Mouse (Mus musculus) retina, postnatal 1 day (tissue): Measurements from ENCODE around the gene Sval1.

Experiments
- DNase-seq: peaks from one replicate; pipeline ENCODE4 v3.0.0-alpha.2; 2012

Gene Sval1

GRCm38 (mm10) chr6:41951330-41951729, at the start of gene Sval1:
Gene Sval1, plus strand, starts transcription at chr6:41951630.
- DNase-seq: no peak

GRCm38 (mm10) chr6:41911625-41912024, 39.8 kb upstream of the Sval1 start:
- no peak for DNase-seq

GRCm38 (mm10) chr6:41914883-41915282, 36.5 kb upstream of the Sval1 start:
- no peak for DNase-seq

- no peak for DNase-seq
Observed at GRCm38 (mm10) chr6:41967840-41968239, 16.4 kb downstream of the Sval1 start, which contains the start of gene Sval3. Gene Sval3, plus strand, starts transcription at chr6:41968140.
